Mouse (Mus musculus) adrenal gland (tissue): Measurements from ENCODE around the gene Kxd1.
"Not testable (repeated sequence)": the region's sequence is repeated elsewhere in the genome, so short reads cannot be mapped to it uniquely, and the experiment has no call there.

ENCODE experiments used
- intact Hi-C: fragments of 180-260 bp; cut with DNase I; formaldehyde crosslinking; loops from one replicate; pipeline ENCODE4 v1.15.1; 2025

Kxd1 gene

GRCm38 (mm10) chr8:70519043-70519442 lies 8.7 kb downstream of the Kxd1 start:
- intact Hi-C loops, result no loop called here

- intact Hi-C loops, result no loop called here
Measured at GRCm38 (mm10) chr8:70517940-70518643, 9.7 kb downstream of the Kxd1 start.

GRCm38 (mm10) chr8:70513441-70513840 lies 14.3 kb downstream of the Kxd1 start:
- intact Hi-C loops, result no loop called here

GRCm38 (mm10) chr8:70512253-70512903 lies 15.4 kb downstream of the Kxd1 start:
- intact Hi-C loops, result no loop called here

GRCm38 (mm10) chr8:70511770-70512169 lies 16.0 kb downstream of the Kxd1 start:
- intact Hi-C loops, result no loop called here

GRCm38 (mm10) chr8:70511174-70511573 lies 16.6 kb downstream of the Kxd1 start:
- intact Hi-C loops, result not testable (repeated sequence)

- intact Hi-C loops, result no loop called here
Measured at GRCm38 (mm10) chr8:70510228-70510915, 17.4 kb downstream of the Kxd1 start, which contains the start of gene Uba52. TSS of gene Uba52 (minus strand) at chr8:70510801.

GRCm38 (mm10) chr8:70509281-70509952 lies 18.3 kb downstream of the Kxd1 start:
- intact Hi-C loops, result no loop called here

- intact Hi-C loops, result no loop called here
Measured at GRCm38 (mm10) chr8:70507027-70507393, 20.7 kb downstream of the Kxd1 start.

- intact Hi-C loops, result no loop called here
Measured at GRCm38 (mm10) chr8:70506328-70507026, 21.3 kb downstream of the Kxd1 start, which contains the start of gene Rex1bd. TSS of gene Rex1bd (minus strand) at chr8:70506752.

GRCm38 (mm10) chr8:70505698-70506327 lies 21.9 kb downstream of the Kxd1 start:
- intact Hi-C loops, result loop anchor here (2.0 kb wide), 1 partner anchor 91 kb away; no protein-coding TSS in a partner anchor

- intact Hi-C loops, result loop anchor here (2.0 kb wide), 1 partner anchor 90 kb away; no protein-coding TSS in a partner anchor
Measured at GRCm38 (mm10) chr8:70504851-70505250, 22.9 kb downstream of the Kxd1 start.

- intact Hi-C loops, result loop anchor here (2.0 kb wide), 1 partner anchor 90 kb away; no protein-coding TSS in a partner anchor
Measured at GRCm38 (mm10) chr8:70504291-70504716, 23.5 kb downstream of the Kxd1 start.

- intact Hi-C loops, result loop anchor here (1.0 kb wide), 1 partner anchor 120 kb away; no protein-coding TSS in a partner anchor
Measured at GRCm38 (mm10) chr8:70503062-70503750, 24.6 kb downstream of the Kxd1 start.

GRCm38 (mm10) chr8:70502540-70502939 lies 25.2 kb downstream of the Kxd1 start:
- intact Hi-C loops, result no loop called here

- intact Hi-C loops, result no loop called here
Measured at GRCm38 (mm10) chr8:70501820-70502529, 25.8 kb downstream of the Kxd1 start.

GRCm38 (mm10) chr8:70500386-70501301 lies 27.1 kb downstream of the Kxd1 start:
- intact Hi-C loops, result no loop called here

GRCm38 (mm10) chr8:70495771-70496062 lies 32.0 kb downstream of the Kxd1 start:
- intact Hi-C loops, result no loop called here
